Mouse (Mus musculus) MEL (cell line): ENCODE measurements around the gene Zfp593.
A peak's percentile ranks its signal among the peaks of the same experiment; 100 is the strongest.

Source experiments
- CHD1 ChIP-seq: IDR thresholded peaks from 2 replicates; pipeline ENCODE4 v1.6.1; 2012; ENCODE audit warnings: low read depth, mild to moderate bottlenecking, inconsistent platforms, low read length, improper control_type of control experiment
- CTCF ChIP-seq, 3 experiments: IDR thresholded peaks in 2 of 3; conservative IDR thresholded peaks in 1 of 3; 2 replicates each; pipeline ENCODE4 v1.5.1; 2011 to 2012; ENCODE audit warnings: low read length in 3 of 3, low read depth in 2 of 3, mild to moderate bottlenecking in 2 of 3, improper control_type of control experiment in 1 of 3, inconsistent platforms in 1 of 3, mixed read lengths in 1 of 3, moderate library complexity in 1 of 3; ENCODE audit not compliant: control insufficient read depth in 1 of 3, insufficient read depth in 1 of 3, poor library complexity in 1 of 3, severe bottlenecking in 1 of 3
- E2F4 ChIP-seq: IDR thresholded peaks from 2 replicates; pipeline ENCODE4 v1.6.1; 2011; ENCODE audit warnings: low read depth, low read length, improper control_type of control experiment, borderline replicate concordance
- NRF1 ChIP-seq: IDR thresholded peaks from 2 replicates; pipeline ENCODE4 v1.6.1; 2014; ENCODE audit warnings: low read depth, mild to moderate bottlenecking, inconsistent platforms, low read length, improper control_type of control experiment, moderate library complexity; ENCODE audit not compliant: poor library complexity, insufficient read depth, severe bottlenecking
- POLR2A ChIP-seq, 2 experiments: IDR thresholded peaks; 2 replicates each; pipeline ENCODE4 v1.6.1; 2011 to 2012; ENCODE audit warnings: low read length in 2 of 2, mild to moderate bottlenecking in 2 of 2, control low read depth in 1 of 2, improper control_type of control experiment in 1 of 2, low read depth in 1 of 2, moderate library complexity in 1 of 2; ENCODE audit not compliant: control insufficient read depth in 1 of 2, insufficient read depth in 1 of 2, poor library complexity in 1 of 2
- RCOR1 ChIP-seq: IDR thresholded peaks from 2 replicates; pipeline ENCODE4 v1.6.1; 2012; ENCODE audit warnings: low read depth, mild to moderate bottlenecking, inconsistent platforms, low read length, improper control_type of control experiment
- USF1 ChIP-seq: IDR thresholded peaks from 2 replicates; pipeline ENCODE4 v1.6.1; 2014; ENCODE audit warnings: low read depth, mild to moderate bottlenecking, inconsistent platforms, low read length, improper control_type of control experiment, moderate library complexity
- ZC3H11A ChIP-seq: IDR thresholded peaks from 2 replicates; pipeline ENCODE4 v1.6.1; 2012; ENCODE audit warnings: low read depth, mild to moderate bottlenecking, inconsistent platforms, low read length, improper control_type of control experiment
- ZMIZ1 ChIP-seq: IDR thresholded peaks from 2 replicates; pipeline ENCODE4 v1.6.1; 2012; ENCODE audit warnings: low read depth, mild to moderate bottlenecking, inconsistent platforms, low read length, improper control_type of control experiment, moderate library complexity
- ZNF384 ChIP-seq: IDR thresholded peaks from 2 replicates; pipeline ENCODE4 v1.6.1; 2012; ENCODE audit warnings: low read depth, mild to moderate bottlenecking, inconsistent platforms, low read length, improper control_type of control experiment

- TF ChIP-seq ZC3H11A = no peak
- peak; percentile 78 for TF ChIP-seq USF1
- peak; percentile 91 to 97 for TF ChIP-seq POLR2A (IDR thresholded peaks at IDR 0.05; ENCODE audit: control insufficient read depth in 1 of 2, insufficient read depth in 1 of 2, low read depth in 1 of 2, low read length in 2 of 2, poor library complexity in 1 of 2)
- no peak for TF ChIP-seq ZNF384
- 0 out of 2 replicates have a peak, but pooled peaks have one; percentile 38 for TF ChIP-seq E2F4
- peak in 2 of 3 experiments; percentile 20 to 33; a peak in 4 of 6 replicates for TF ChIP-seq CTCF (IDR thresholded peaks at IDR 0.05 in 2 of 3, conservative IDR thresholded peaks at IDR 0.05 in 1 of 3; ENCODE audit: control insufficient read depth in 1 of 3, insufficient read depth in 1 of 3, low read depth in 2 of 3, low read length in 3 of 3, poor library complexity in 1 of 3, severe bottlenecking in 1 of 3)
- no peak for TF ChIP-seq RCOR1
- peak; percentile 83 for TF ChIP-seq NRF1
- peak; percentile 70 for TF ChIP-seq ZMIZ1
- TF ChIP-seq CHD1 = peak; percentile 76
These were observed 41.8 kb upstream of the Zfp593 start for GRCm38 (mm10) chr4:134287168-134287564.
